Mouse (Mus musculus) MEL (cell line): ENCODE measurements at regions not wholly inside any gene's neighbourhood (a gene's known extent, or its start where the extent isn't known, plus 50 kb on each side); places are given as distances from the start of the nearest gene placed in this dataset.

Source experiments
- DNase-seq: peaks from one replicate; pipeline ENCODE4 v3.0.0; 2011; ENCODE audit warnings: low read depth, low spot score
- H3K27ac ChIP-seq: 2 replicates; pipeline ENCODE4 v1.5.1; 2012; ENCODE audit warnings: low read depth, mild to moderate bottlenecking, control low read depth, low read length, moderate library complexity; ENCODE audit not compliant: control insufficient read depth
- H3K27me3 ChIP-seq, 2 experiments: fragments of 150-350 bp in 1 of 2; sonication (generic) in 1 of 2; 2 replicates each; pipeline ENCODE4 v1.6.1; 2012; ENCODE audit warnings: low read length in 2 of 2, mild to moderate bottlenecking in 2 of 2, improper control_type of control experiment in 1 of 2, moderate library complexity in 1 of 2; ENCODE audit not compliant: insufficient read depth in 2 of 2, control insufficient read depth in 1 of 2
- H3K36me3 ChIP-seq, 2 experiments: 2 replicates each; pipeline ENCODE4 v1.6.1; 2012 to 2014; ENCODE audit warnings: low read length in 2 of 2, improper control_type of control experiment in 1 of 2, inconsistent platforms in 1 of 2, mild to moderate bottlenecking in 1 of 2; ENCODE audit not compliant: insufficient read depth in 2 of 2, control insufficient read depth in 1 of 2
- H3K4me1 ChIP-seq, 2 experiments: fragments of 150-350 bp in 1 of 2; sonication (generic) in 1 of 2; 2 replicates each; pipeline ENCODE4 v1.6.1; 2012; ENCODE audit warnings: low read length in 2 of 2, improper control_type of control experiment in 1 of 2, mild to moderate bottlenecking in 1 of 2; ENCODE audit not compliant: insufficient read depth in 2 of 2, control insufficient read depth in 1 of 2
- H3K4me3 ChIP-seq, 2 experiments: fragments of 150-350 bp in 1 of 2; sonication (generic) in 1 of 2; 2 replicates each; pipeline ENCODE4 v1.5.1; 2012; ENCODE audit warnings: low read depth in 2 of 2, low read length in 2 of 2, mild to moderate bottlenecking in 2 of 2, moderate library complexity in 2 of 2, control low read depth in 1 of 2, improper control_type of control experiment in 1 of 2; ENCODE audit not compliant: control insufficient read depth in 1 of 2, insufficient read depth in 1 of 2
- H3K79me2 ChIP-seq: 2 replicates; pipeline ENCODE4 v1.6.1; 2012; ENCODE audit warnings: mild to moderate bottlenecking, low read length, moderate library complexity; ENCODE audit not compliant: control insufficient read depth, poor library complexity, insufficient read depth
- H3K9ac ChIP-seq: 2 replicates; pipeline ENCODE4 v1.6.1; 2012; ENCODE audit warnings: low read depth, mild to moderate bottlenecking, control low read depth, low read length, moderate library complexity; ENCODE audit not compliant: control insufficient read depth, poor library complexity, severe bottlenecking
- H3K9me3 ChIP-seq: fragments of 150-350 bp; sonication (generic); replicated peaks from 2 replicates; pipeline ENCODE4 v1.6.1; 2012; ENCODE audit warnings: mild to moderate bottlenecking, low read length, improper control_type of control experiment, moderate library complexity; ENCODE audit not compliant: insufficient read depth
- BHLHE40 ChIP-seq: IDR thresholded peaks from 2 replicates; pipeline ENCODE4 v1.6.1; 2012; ENCODE audit warnings: low read depth, mild to moderate bottlenecking, inconsistent platforms, low read length, improper control_type of control experiment, borderline replicate concordance
- CHD2 ChIP-seq: IDR thresholded peaks from 2 replicates; pipeline ENCODE4 v1.6.1; 2011; ENCODE audit warnings: low read length, improper control_type of control experiment
- CTCF ChIP-seq, 3 experiments: IDR thresholded peaks in 2 of 3; conservative IDR thresholded peaks in 1 of 3; 2 replicates each; pipeline ENCODE4 v1.5.1; 2011 to 2012; ENCODE audit warnings: low read length in 3 of 3, low read depth in 2 of 3, mild to moderate bottlenecking in 2 of 3, improper control_type of control experiment in 1 of 3, inconsistent platforms in 1 of 3, mixed read lengths in 1 of 3, moderate library complexity in 1 of 3; ENCODE audit not compliant: control insufficient read depth in 1 of 3, insufficient read depth in 1 of 3, poor library complexity in 1 of 3, severe bottlenecking in 1 of 3
- E2F4 ChIP-seq: IDR thresholded peaks from 2 replicates; pipeline ENCODE4 v1.6.1; 2011; ENCODE audit warnings: low read depth, low read length, improper control_type of control experiment, borderline replicate concordance
- ELF1 ChIP-seq: IDR thresholded peaks from 2 replicates; pipeline ENCODE4 v1.6.1; 2014; ENCODE audit warnings: low read depth, mild to moderate bottlenecking, inconsistent platforms, low read length, improper control_type of control experiment, moderate library complexity
- GABPA ChIP-seq: IDR thresholded peaks from 2 replicates; pipeline ENCODE4 v1.6.1; 2012; ENCODE audit warnings: low read depth, mild to moderate bottlenecking, inconsistent platforms, low read length, improper control_type of control experiment, moderate library complexity
- GATA1 ChIP-seq: IDR thresholded peaks from 2 replicates; pipeline ENCODE4 v1.6.1; 2011; ENCODE audit warnings: low read depth, low read length, improper control_type of control experiment
- HCFC1 ChIP-seq: IDR thresholded peaks from 2 replicates; pipeline ENCODE4 v1.6.1; 2012; ENCODE audit warnings: low read depth, mild to moderate bottlenecking, inconsistent platforms, low read length, improper control_type of control experiment, moderate library complexity
- JUND ChIP-seq: IDR thresholded peaks from 2 replicates; pipeline ENCODE4 v1.6.1; 2011; ENCODE audit warnings: low read depth, mild to moderate bottlenecking, improper control_type of control experiment, low read length
- MAZ ChIP-seq: IDR thresholded peaks from 2 replicates; pipeline ENCODE4 v1.6.1; 2012; ENCODE audit warnings: low read depth, mild to moderate bottlenecking, inconsistent platforms, low read length, improper control_type of control experiment
- MYC ChIP-seq: IDR thresholded peaks from 2 replicates; pipeline ENCODE4 v1.6.1; 2011; ENCODE audit warnings: low read depth, mild to moderate bottlenecking, low read length, improper control_type of control experiment, moderate library complexity
- NRF1 ChIP-seq: IDR thresholded peaks from 2 replicates; pipeline ENCODE4 v1.6.1; 2014; ENCODE audit warnings: low read depth, mild to moderate bottlenecking, inconsistent platforms, low read length, improper control_type of control experiment, moderate library complexity; ENCODE audit not compliant: poor library complexity, insufficient read depth, severe bottlenecking
- POLR2A ChIP-seq, 2 experiments: IDR thresholded peaks; 2 replicates each; pipeline ENCODE4 v1.6.1; 2011 to 2012; ENCODE audit warnings: low read length in 2 of 2, mild to moderate bottlenecking in 2 of 2, control low read depth in 1 of 2, improper control_type of control experiment in 1 of 2, low read depth in 1 of 2, moderate library complexity in 1 of 2; ENCODE audit not compliant: control insufficient read depth in 1 of 2, insufficient read depth in 1 of 2, poor library complexity in 1 of 2
- POLR2AphosphoS2 ChIP-seq: IDR thresholded peaks from 2 replicates; pipeline ENCODE4 v1.6.1; 2011; ENCODE audit warnings: low read length, improper control_type of control experiment
- RAD21 ChIP-seq: IDR thresholded peaks from 2 replicates; pipeline ENCODE4 v1.6.1; 2011; ENCODE audit warnings: mild to moderate bottlenecking, low read depth, low read length, improper control_type of control experiment
- RCOR1 ChIP-seq: IDR thresholded peaks from 2 replicates; pipeline ENCODE4 v1.6.1; 2012; ENCODE audit warnings: low read depth, mild to moderate bottlenecking, inconsistent platforms, low read length, improper control_type of control experiment
- SMC3 ChIP-seq: IDR thresholded peaks from 2 replicates; pipeline ENCODE4 v1.6.1; 2011; ENCODE audit warnings: low read depth, low read length, improper control_type of control experiment
- TCF12 ChIP-seq: IDR thresholded peaks from 2 replicates; pipeline ENCODE4 v1.6.1; 2014; ENCODE audit warnings: low read depth, mild to moderate bottlenecking, inconsistent platforms, low read length, improper control_type of control experiment, moderate library complexity
- USF1 ChIP-seq: IDR thresholded peaks from 2 replicates; pipeline ENCODE4 v1.6.1; 2014; ENCODE audit warnings: low read depth, mild to moderate bottlenecking, inconsistent platforms, low read length, improper control_type of control experiment, moderate library complexity
- ZC3H11A ChIP-seq: IDR thresholded peaks from 2 replicates; pipeline ENCODE4 v1.6.1; 2012; ENCODE audit warnings: low read depth, mild to moderate bottlenecking, inconsistent platforms, low read length, improper control_type of control experiment
- ZKSCAN1 ChIP-seq: IDR thresholded peaks from 2 replicates; pipeline ENCODE4 v1.6.1; 2012; ENCODE audit warnings: low read depth, mild to moderate bottlenecking, inconsistent platforms, low read length, improper control_type of control experiment, moderate library complexity

DNA sequence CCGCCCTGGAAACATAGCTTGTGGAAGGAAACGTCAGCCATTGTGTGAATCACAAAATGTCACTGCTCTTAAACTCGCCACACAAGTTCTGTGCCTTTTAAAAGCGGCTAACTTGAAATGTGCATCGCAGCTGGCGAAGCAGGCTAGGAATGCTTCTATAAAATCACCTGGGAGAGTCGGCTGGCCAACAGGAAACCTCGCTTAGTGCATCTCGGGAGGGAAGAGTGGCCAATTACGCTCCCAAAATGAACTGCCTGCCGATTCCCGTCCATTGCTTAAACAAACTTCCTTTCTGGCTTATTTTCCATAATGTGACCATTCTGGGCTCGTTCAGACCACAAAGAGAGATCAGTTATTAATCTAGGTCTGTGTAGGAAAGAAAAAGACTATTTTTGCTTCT, 119.7 kb upstream of the Plcz1 start:
- no peak overlapping the region for H3K9ac ChIP-seq
- no peak for DNase-seq
- H3K27ac ChIP-seq, result no peak overlapping the region
- no peaks in the 10 kb centered on the region for H3K36me3 ChIP-seq
- TF ChIP-seq E2F4 (no peak), HCFC1 (no peak), MYC (no peak), MAZ (no peak), GABPA (no peak), ELF1 (no peak), CHD2 (no peak), TCF12 (no peak), USF1 (no peak), SMC3 (no peak), POLR2AphosphoS2 (no peak), BHLHE40 (no peak), CTCF (IDR thresholded peaks at IDR 0.05 in 2 of 3, conservative IDR thresholded peaks at IDR 0.05 in 1 of 3; ENCODE audit: control insufficient read depth in 1 of 3, insufficient read depth in 1 of 3, low read depth in 2 of 3, low read length in 3 of 3, poor library complexity in 1 of 3, severe bottlenecking in 1 of 3) (no peak), POLR2A (IDR thresholded peaks at IDR 0.05; ENCODE audit: control insufficient read depth in 1 of 2, insufficient read depth in 1 of 2, low read depth in 1 of 2, low read length in 2 of 2, poor library complexity in 1 of 2) (no peak)
- TF ChIP-seq, all 39 proteins: peak for 0
- H3K27me3 ChIP-seq, result no peaks in the 10 kb centered on the region
- no peaks in the 10 kb centered on the region for H3K4me1 ChIP-seq
- H3K79me2 ChIP-seq, result no peaks in the 10 kb centered on the region
- no peaks in the 10 kb centered on the region for H3K9me3 ChIP-seq
- H3K4me3 ChIP-seq, result no peak overlapping the region

DNA sequence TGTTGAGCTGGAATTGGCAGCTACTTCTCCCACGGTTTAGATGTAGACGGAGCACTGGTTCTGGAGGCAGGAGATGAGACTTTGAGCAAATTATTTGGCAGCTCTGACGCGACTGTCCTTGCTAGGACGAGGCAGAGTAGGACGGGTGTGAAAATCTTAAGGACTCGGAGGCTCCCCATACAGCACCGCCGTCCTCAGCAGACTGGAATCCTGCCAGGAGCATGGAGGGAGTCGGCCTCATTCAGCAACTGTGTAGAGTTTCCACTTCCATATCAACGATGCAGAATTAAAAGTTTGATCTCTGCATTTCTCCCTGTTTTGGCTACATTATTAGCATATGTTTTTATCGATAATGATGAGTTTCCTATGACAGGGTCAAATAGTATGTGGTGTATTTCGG, 117.7 kb upstream of the Plcz1 start:
- Histone ChIP-seq H3K4me1 (no peaks in the 10 kb centered on the region), H3K27me3 (no peaks in the 10 kb centered on the region), H3K9ac (no peak overlapping the region), H3K9me3 (no peaks in the 10 kb centered on the region), H3K27ac (no peak overlapping the region), H3K4me3 (no peak overlapping the region), H3K79me2 (no peaks in the 10 kb centered on the region), H3K36me3 (no peaks in the 10 kb centered on the region)
- TF ChIP-seq RAD21, result no peak
- no peak for TF ChIP-seq GATA1
- no peak for TF ChIP-seq ZKSCAN1
- no peak for TF ChIP-seq MYC
- no peak for TF ChIP-seq USF1
- TF ChIP-seq JUND, result no peak
- TF ChIP-seq NRF1, result no peak
- no peak for TF ChIP-seq RCOR1
- TF ChIP-seq ZC3H11A, result no peak
- no peak for TF ChIP-seq BHLHE40
- no peak for TF ChIP-seq POLR2A (IDR thresholded peaks at IDR 0.05; ENCODE audit: control insufficient read depth in 1 of 2, insufficient read depth in 1 of 2, low read depth in 1 of 2, low read length in 2 of 2, poor library complexity in 1 of 2)
- no peak for DNase-seq
